Mouse (Mus musculus) kidney, postnatal 4 days (tissue): ENCODE data around the gene Tppp.
"Not testable (repeated sequence)": the region's sequence is repeated elsewhere in the genome, so short reads cannot be mapped to it uniquely, and the experiment has no call there.

ENCODE experiments used
- DNase-seq, 2 experiments: peaks; one replicate each; pipeline ENCODE4 v3.0.0; 2021; ENCODE audit warnings: mixed read lengths in 2 of 2

Gene Tppp

GRCm38 (mm10) chr13:74026215-74026614 is 17.0 kb downstream of the Tppp start:
- peak; percentile 23 to 55 for DNase-seq

GRCm38 (mm10) chr13:74028116-74028515 is 18.9 kb downstream of the Tppp start:
- no peak for DNase-seq

- DNase-seq = no peak
These were observed 19.8 kb downstream of the Tppp start for GRCm38 (mm10) chr13:74029013-74029412.

- DNase-seq = no peak
These were observed 21.5 kb downstream of the Tppp start for GRCm38 (mm10) chr13:74030691-74031090.

- no peak for DNase-seq
These were observed 21.9 kb downstream of the Tppp start for GRCm38 (mm10) chr13:74031133-74031532.

- no peak for DNase-seq
These were observed 25.5 kb downstream of the Tppp start for GRCm38 (mm10) chr13:74034756-74035155.

- no peak for DNase-seq
These were observed 26.6 kb downstream of the Tppp start for GRCm38 (mm10) chr13:74035776-74036175.

GRCm38 (mm10) chr13:74039926-74040325 is 30.7 kb downstream of the Tppp start:
- no peak for DNase-seq

GRCm38 (mm10) chr13:74056194-74056593 is 47.0 kb downstream of the Tppp start:
- no peak for DNase-seq

GRCm38 (mm10) chr13:74058081-74058480 is 48.9 kb downstream of the Tppp start:
- DNase-seq = no peak

- DNase-seq = peak; percentile 97
These were observed 52.6 kb downstream of the Tppp start, which contains the start of gene Cep72 for GRCm38 (mm10) chr13:74061613-74062377. Gene Cep72, minus strand, starts transcription at chr13:74062299.

GRCm38 (mm10) chr13:74062378-74063128 is 53.3 kb downstream of the Tppp start:
- DNase-seq = no peak

- DNase-seq = no peak
These were observed 54.3 kb downstream of the Tppp start for GRCm38 (mm10) chr13:74063340-74064050.

GRCm38 (mm10) chr13:74066576-74066975 is 57.4 kb downstream of the Tppp start:
- DNase-seq = no peak

- not testable (repeated sequence) for DNase-seq
These were observed 62.0 kb downstream of the Tppp start for GRCm38 (mm10) chr13:74071244-74071643.

GRCm38 (mm10) chr13:74071714-74072113 is 62.5 kb downstream of the Tppp start:
- no peak for DNase-seq

- no peak for DNase-seq
These were observed 64.2 kb downstream of the Tppp start for GRCm38 (mm10) chr13:74073369-74073768.
